Mouse (Mus musculus) myocyte (in vitro differentiated cells): ENCODE measurements around the gene Cs. TPM values are rescaled to one million over a fixed set of nuclear protein-coding genes. Genes with fewer than 3 reads are reported as not detected.

Source experiments
- H3K27me3 ChIP-seq: one replicate; pipeline ENCODE4 v1.6.1; 2011; ENCODE audit not compliant: control insufficient read depth, insufficient read depth, insufficient read length
- H3K36me3 ChIP-seq: one replicate; pipeline ENCODE4 v1.6.1; 2011; ENCODE audit not compliant: control insufficient read depth, insufficient read depth
- H3K4me2 ChIP-seq: one replicate; pipeline ENCODE4 v1.6.1; 2011; ENCODE audit warnings: low read depth, control low read depth
- H3K4me3 ChIP-seq: one replicate; pipeline ENCODE4 v1.5.1; 2011; ENCODE audit warnings: mild to moderate bottlenecking, control low read depth, moderate library complexity
- H3K79me2 ChIP-seq: one replicate; pipeline ENCODE4 v1.6.1; 2011; ENCODE audit not compliant: control insufficient read depth, insufficient read depth
- H3ac ChIP-seq: one replicate; pipeline ENCODE4 v1.6.1; 2011; ENCODE audit not compliant: control insufficient read depth, insufficient read length
- CEBPB ChIP-seq: IDR thresholded peaks from 2 replicates; pipeline ENCODE4 v1.6.1; 2011; ENCODE audit warnings: mild to moderate bottlenecking, moderate library complexity; ENCODE audit not compliant: poor library complexity, insufficient read depth, severe bottlenecking
- E2F4 ChIP-seq: IDR thresholded peaks from one replicate; pipeline ENCODE4 v1.6.1; 2011; ENCODE audit warnings: mild to moderate bottlenecking, control low read depth, moderate library complexity; ENCODE audit not compliant: insufficient read depth
- MAX ChIP-seq: IDR thresholded peaks from one replicate; pipeline ENCODE4 v1.6.1; 2011; ENCODE audit warnings: low read depth, mild to moderate bottlenecking, control low read depth
- MYOD1 ChIP-seq, 3 experiments: IDR thresholded peaks; one replicate each; pipeline ENCODE4 v1.6.1; 2011; ENCODE audit warnings: control low read depth in 2 of 3, low read depth in 2 of 3, mild to moderate bottlenecking in 2 of 3, moderate library complexity in 1 of 3; ENCODE audit not compliant: insufficient read length in 2 of 3, control insufficient read depth in 1 of 3
- MYOG ChIP-seq, 3 experiments: IDR thresholded peaks; one replicate each; pipeline ENCODE4 v1.6.1; 2011; ENCODE audit warnings: control low read depth in 2 of 3, low read depth in 2 of 3, mild to moderate bottlenecking in 2 of 3; ENCODE audit not compliant: insufficient read length in 2 of 3, control insufficient read depth in 1 of 3, insufficient read depth in 1 of 3
- POLR2A ChIP-seq: IDR thresholded peaks from one replicate; pipeline ENCODE4 v1.6.1; 2011; ENCODE audit warnings: low read depth, mild to moderate bottlenecking, control low read depth, moderate library complexity; ENCODE audit not compliant: insufficient read length
- POLR2AphosphoS2 ChIP-seq: IDR thresholded peaks from one replicate; pipeline ENCODE4 v1.6.1; 2011; ENCODE audit warnings: low read depth, control low read depth; ENCODE audit not compliant: insufficient read length
- REST ChIP-seq: IDR thresholded peaks from one replicate; pipeline ENCODE4 v1.6.1; 2011; ENCODE audit warnings: mild to moderate bottlenecking, control low read depth, moderate library complexity; ENCODE audit not compliant: insufficient read depth, insufficient read length
- SRF ChIP-seq: IDR thresholded peaks from one replicate; pipeline ENCODE4 v1.6.1; 2011; ENCODE audit warnings: low read depth; ENCODE audit not compliant: control insufficient read depth, insufficient read length
- TCF12 ChIP-seq: IDR thresholded peaks from one replicate; pipeline ENCODE4 v1.6.1; 2011; ENCODE audit warnings: mild to moderate bottlenecking, control low read depth; ENCODE audit not compliant: poor library complexity, insufficient read depth, severe bottlenecking
- TCF3 ChIP-seq: IDR thresholded peaks from one replicate; pipeline ENCODE4 v1.6.1; 2011; ENCODE audit warnings: low read depth, control low read depth; ENCODE audit not compliant: insufficient read length
- USF1 ChIP-seq: IDR thresholded peaks from one replicate; pipeline ENCODE4 v1.6.1; 2011; ENCODE audit warnings: low read depth, mild to moderate bottlenecking, control low read depth, moderate library complexity
- polyA plus RNA-seq: library from polyadenylated mRNA; unstranded; fragments of >200 nt; fragmentation: generic; extraction: Trizol; gene quantifications from one replicate; pipeline ENCODE4 v1.2.1, GENCODE M21; 2012; ENCODE audit warnings: missing spikeins

Cs gene
- polyA plus RNA-seq, 1 experiment, result 253 TPM

DNA sequence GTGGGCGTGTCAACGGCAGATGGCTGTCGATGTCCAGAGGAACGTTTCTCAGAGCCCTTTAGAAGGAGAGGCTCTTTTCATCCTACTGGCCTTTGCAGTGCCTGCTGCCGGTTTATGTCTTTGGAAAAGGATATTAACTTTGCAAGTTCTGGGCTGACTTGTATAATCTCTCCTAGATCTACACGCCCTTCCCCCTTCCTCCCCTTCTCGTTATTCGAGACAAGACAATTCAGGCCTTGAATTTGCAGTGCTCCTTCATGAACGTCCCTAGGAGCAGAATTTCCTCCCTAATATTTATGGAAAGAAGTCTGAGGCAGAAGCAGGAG, 31.6 kb downstream of the Cs start:
- Histone ChIP-seq H3K79me2 (no peaks in the 10 kb centered on the region), H3K36me3 (peaks cover 12% of the 10 kb centered on the region), H3K27me3 (no peaks in the 10 kb centered on the region), H3K4me2 (peak overlapping the region; percentile 82), H3ac (peak overlapping the region; percentile 69), H3K4me3 (peak overlapping the region; percentile 58)
- TF ChIP-seq POLR2AphosphoS2 (no peak), MYOD1 (IDR thresholded peaks at IDR 0.05; ENCODE audit: control insufficient read depth in 1 of 3, insufficient read length in 2 of 3, low read depth in 2 of 3) (peak in 1 of 3 experiments; percentile 46)

DNA sequence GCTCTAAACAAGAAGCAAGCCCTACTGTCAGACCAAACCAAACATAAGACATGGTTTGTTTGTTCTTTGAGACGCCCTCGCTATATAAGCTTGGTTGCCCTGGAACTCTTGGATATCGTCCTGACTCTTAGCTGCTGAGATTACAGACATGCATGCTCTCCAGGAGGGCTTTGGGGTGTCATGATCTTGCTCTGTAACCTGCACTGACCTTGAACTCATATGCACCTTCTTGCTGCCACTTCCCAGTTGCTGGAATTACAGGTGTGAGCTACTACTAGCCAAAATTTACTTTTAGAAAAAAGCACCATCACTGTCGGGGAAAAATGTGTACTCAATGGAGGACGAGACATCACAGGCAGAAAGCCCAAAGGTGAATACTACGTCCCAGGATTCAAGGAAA, 32.1 kb downstream of the Cs start:
- H3K4me3 ChIP-seq, result peak overlapping the region; percentile 58
- H3K27me3 ChIP-seq, result no peaks in the 10 kb centered on the region
- H3K36me3 ChIP-seq, result peaks cover 9% of the 10 kb centered on the region
- TF ChIP-seq TCF3 (no peak), MYOG (IDR thresholded peaks at IDR 0.05; ENCODE audit: control insufficient read depth in 1 of 3, insufficient read depth in 1 of 3, insufficient read length in 2 of 3, low read depth in 2 of 3) (no peak), POLR2A (no peak), TCF12 (no peak), MYOD1 (IDR thresholded peaks at IDR 0.05; ENCODE audit: control insufficient read depth in 1 of 3, insufficient read length in 2 of 3, low read depth in 2 of 3) (no peak), CEBPB (no peak), POLR2AphosphoS2 (no peak), SRF (no peak), REST (no peak), MAX (no peak), USF1 (no peak), E2F4 (no peak)
- no peaks in the 10 kb centered on the region for H3K79me2 ChIP-seq
- peak overlapping the region; percentile 82 for H3K4me2 ChIP-seq
- H3ac ChIP-seq, result peak overlapping the region; percentile 69

DNA sequence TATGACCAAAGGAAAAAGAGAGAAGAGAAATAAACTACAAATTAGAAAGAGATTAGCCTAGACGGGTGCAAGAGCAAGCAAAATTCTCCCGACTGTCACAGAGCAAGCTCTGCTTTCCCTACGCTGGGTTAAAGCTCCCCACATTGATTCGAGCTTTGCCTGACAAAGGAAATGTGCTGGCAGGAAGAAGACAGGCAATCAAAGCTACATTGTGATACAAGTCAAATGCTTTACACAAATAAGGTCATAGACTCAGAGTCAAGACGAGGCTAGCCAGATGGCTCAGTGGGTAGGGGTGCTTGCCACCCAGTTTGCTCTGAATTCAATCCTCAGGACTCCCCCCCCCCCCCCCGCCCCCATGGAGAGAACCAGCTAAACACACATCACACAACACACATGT, 32.5 kb downstream of the Cs start:
- Histone ChIP-seq H3K36me3 (peaks cover 5% of the 10 kb centered on the region), H3ac (no peak overlapping the region), H3K4me3 (no peak overlapping the region), H3K79me2 (no peaks in the 10 kb centered on the region), H3K27me3 (no peaks in the 10 kb centered on the region), H3K4me2 (no peak overlapping the region)
- TF ChIP-seq REST, result no peak

- H3K4me3 ChIP-seq, result no peak overlapping the region
- H3ac ChIP-seq, result no peak overlapping the region
- peak in 1 of 3 experiments; percentile 4 for TF ChIP-seq MYOD1 (IDR thresholded peaks at IDR 0.05; ENCODE audit: control insufficient read depth in 1 of 3, insufficient read length in 2 of 3, low read depth in 2 of 3)
- no peak for TF ChIP-seq TCF3
- no peaks in the 10 kb centered on the region for H3K27me3 ChIP-seq
- H3K36me3 ChIP-seq, result no peaks in the 10 kb centered on the region
- no peak overlapping the region for H3K4me2 ChIP-seq
- H3K79me2 ChIP-seq, result no peaks in the 10 kb centered on the region
Observed at GRCm38 (mm10) chr10:128370601-128371000, 33.1 kb downstream of the Cs start.

GRCm38 (mm10) chr10:128372142-128372541, 34.6 kb downstream of the Cs start:
- Histone ChIP-seq H3K79me2 (no peaks in the 10 kb centered on the region), H3K4me2 (no peak overlapping the region), H3K36me3 (no peaks in the 10 kb centered on the region), H3K27me3 (no peaks in the 10 kb centered on the region), H3K4me3 (no peak overlapping the region), H3ac (no peak overlapping the region)
- TF ChIP-seq TCF3 (no peak), E2F4 (no peak), CEBPB (no peak), REST (no peak), TCF12 (no peak), POLR2A (no peak), MYOG (IDR thresholded peaks at IDR 0.05; ENCODE audit: control insufficient read depth in 1 of 3, insufficient read depth in 1 of 3, insufficient read length in 2 of 3, low read depth in 2 of 3) (no peak), MAX (no peak), POLR2AphosphoS2 (no peak), USF1 (no peak), MYOD1 (IDR thresholded peaks at IDR 0.05; ENCODE audit: control insufficient read depth in 1 of 3, insufficient read length in 2 of 3, low read depth in 2 of 3) (no peak), SRF (no peak)
